Comparison of ENCODE assay signal across 18 mouse cellular contexts in the genomic region with DNA sequence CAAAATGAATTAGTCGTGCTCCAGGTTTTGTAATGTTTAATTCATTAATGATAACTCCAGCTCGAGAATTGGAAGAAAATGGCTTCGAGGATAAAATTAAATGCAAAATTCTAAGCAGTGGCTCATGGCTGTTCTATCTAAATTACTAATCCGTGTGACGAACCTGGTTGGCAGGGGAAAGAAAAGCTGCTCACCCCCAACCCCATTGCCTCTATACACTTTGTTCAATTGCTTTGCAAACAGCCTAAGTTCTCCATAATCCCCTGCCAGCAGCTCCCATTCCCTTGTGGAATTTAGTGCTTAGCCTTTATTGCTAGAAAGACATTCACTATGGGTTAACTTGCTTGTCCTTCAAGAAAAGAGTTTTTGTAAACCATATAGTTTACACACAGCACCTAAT.
"Had no signal": no experiment of that assay in that cellular context is flagged by ENCODE, and none has a peak within 500 bp of the region (broad histone marks: within the 10 kb centered on the region; RNA-seq: fewer than 3 reads in every experiment).

No protein-coding gene starts in this region.

- DNase-seq: layer of hippocampus, postnatal 36 days; left cerebral cortex, postnatal 4 days; liver, postnatal 0 days; lung, postnatal 10 days; lung, postnatal 36 days; right cerebral cortex, postnatal 25 days; thymus, adult 18-20 months; thymus, postnatal 36 days had no signal

- H3K27me3 ChIP-seq: kidney, embryonic 15.5 days; limb, embryonic 12.5 days; limb, embryonic 15.5 days; lung, embryonic 15.5 days; megakaryocyte, embryonic 14.5 days; neural tube, embryonic 12.5 days; neural tube, embryonic 15.5 days had no signal

- H3K9me3 ChIP-seq: kidney, embryonic 15.5 days; limb, embryonic 12.5 days; limb, embryonic 15.5 days; lung, embryonic 15.5 days; neural tube, embryonic 12.5 days; neural tube, embryonic 15.5 days had no signal

- H3K4me1 ChIP-seq: kidney, embryonic 15.5 days; limb, embryonic 12.5 days; limb, embryonic 15.5 days; lung, embryonic 15.5 days; megakaryocyte, embryonic 14.5 days; neural tube, embryonic 12.5 days had no signal

- H3K9ac ChIP-seq: kidney, embryonic 15.5 days; limb, embryonic 12.5 days; limb, embryonic 15.5 days; liver, embryonic 14.5 days; liver, postnatal 0 days; lung, embryonic 15.5 days; neural tube, embryonic 12.5 days; neural tube, embryonic 15.5 days had no signal

- H3K36me3 ChIP-seq: kidney, embryonic 15.5 days; limb, embryonic 12.5 days; limb, embryonic 15.5 days; lung, embryonic 15.5 days; neural tube, embryonic 12.5 days had no signal

- ATAC-seq: liver, postnatal 0 days had no signal

- H3K4me2 ChIP-seq: kidney, embryonic 15.5 days; limb, embryonic 12.5 days; limb, embryonic 15.5 days; liver, embryonic 11.5 days; lung, embryonic 15.5 days; neural tube, embryonic 12.5 days; neural tube, embryonic 15.5 days had no signal

- H3K4me3 ChIP-seq: kidney, embryonic 15.5 days; left cerebral cortex, adult 2 months; limb, embryonic 12.5 days; limb, embryonic 15.5 days; lung, embryonic 15.5 days; megakaryocyte, embryonic 14.5 days; neural tube, embryonic 12.5 days; neural tube, embryonic 15.5 days had no signal

- H3K27ac ChIP-seq: kidney, embryonic 15.5 days; left cerebral cortex, adult 2 months; limb, embryonic 12.5 days; limb, embryonic 15.5 days; liver, embryonic 14.5 days; lung, embryonic 15.5 days; neural tube, embryonic 12.5 days; neural tube, embryonic 15.5 days had no signal
